Mouse (Mus musculus): ENCODE data around the gene Ctdsp1.

The Ctdsp1 gene

GRCm38 (mm10) chr1:74376396-74376795 is 14.9 kb upstream of the Ctdsp1 start:
- no peak for DNase-seq (ENCODE audit: extremely low spot score)

- DNase-seq (ENCODE audit: extremely low spot score), result no peak
These were observed 12.2 kb upstream of the Ctdsp1 start for GRCm38 (mm10) chr1:74379058-74379504.

- no peak for DNase-seq (ENCODE audit: extremely low spot score)
These were observed 10.8 kb upstream of the Ctdsp1 start for GRCm38 (mm10) chr1:74380484-74380883.

- no peak for DNase-seq (ENCODE audit: extremely low spot score)
These were observed 9.7 kb upstream of the Ctdsp1 start for GRCm38 (mm10) chr1:74381588-74382021.

- no peak for DNase-seq (ENCODE audit: extremely low spot score)
These were observed 7.9 kb upstream of the Ctdsp1 start for GRCm38 (mm10) chr1:74383385-74383784.

- no peak for DNase-seq (ENCODE audit: extremely low spot score)
These were observed 6.8 kb upstream of the Ctdsp1 start for GRCm38 (mm10) chr1:74384525-74384924.

GRCm38 (mm10) chr1:74385064-74385463 is 6.2 kb upstream of the Ctdsp1 start:
- no peak for DNase-seq (ENCODE audit: extremely low spot score)

- no peak for DNase-seq (ENCODE audit: extremely low spot score)
These were observed 5.8 kb upstream of the Ctdsp1 start for GRCm38 (mm10) chr1:74385531-74385930.

- DNase-seq (ENCODE audit: extremely low spot score), result no peak
These were observed 5.0 kb upstream of the Ctdsp1 start for GRCm38 (mm10) chr1:74386363-74386713.

- peak; percentile 97 for DNase-seq (ENCODE audit: extremely low spot score)
These were observed 4.5 kb upstream of the Ctdsp1 start for GRCm38 (mm10) chr1:74386714-74387385.

GRCm38 (mm10) chr1:74387386-74387988 is 3.8 kb upstream of the Ctdsp1 start:
- no peak for DNase-seq (ENCODE audit: extremely low spot score)

- DNase-seq (ENCODE audit: extremely low spot score), result no peak
These were observed 2.9 kb upstream of the Ctdsp1 start for GRCm38 (mm10) chr1:74388398-74388920.

- peak; percentile 38 for DNase-seq (ENCODE audit: extremely low spot score)
These were observed 1.4 kb upstream of the Ctdsp1 start for GRCm38 (mm10) chr1:74389831-74390286.

GRCm38 (mm10) chr1:74390287-74390906 is 912 bp upstream of the Ctdsp1 start:
- DNase-seq (ENCODE audit: extremely low spot score), result peak; percentile 68

- DNase-seq (ENCODE audit: extremely low spot score), result peak; percentile 74
These were observed 634 bp downstream of the Ctdsp1 start for GRCm38 (mm10) chr1:74391844-74392441.

GRCm38 (mm10) chr1:74392446-74392994 is 1.2 kb downstream of the Ctdsp1 start:
- peak; percentile 53 for DNase-seq (ENCODE audit: extremely low spot score)

GRCm38 (mm10) chr1:74393010-74393409 is 1.7 kb downstream of the Ctdsp1 start:
- no peak for DNase-seq (ENCODE audit: extremely low spot score)

- no peak for DNase-seq (ENCODE audit: extremely low spot score)
These were observed 2.4 kb downstream of the Ctdsp1 start for GRCm38 (mm10) chr1:74393697-74394096.

GRCm38 (mm10) chr1:74394311-74394710 is 3.0 kb downstream of the Ctdsp1 start:
- no peak for DNase-seq (ENCODE audit: extremely low spot score)

GRCm38 (mm10) chr1:74394858-74395257 is 3.5 kb downstream of the Ctdsp1 start:
- no peak for DNase-seq (ENCODE audit: extremely low spot score)

GRCm38 (mm10) chr1:74395290-74395689 is 4.0 kb downstream of the Ctdsp1 start:
- no peak for DNase-seq (ENCODE audit: extremely low spot score)

All from embryo, embryonic 9.5 days (tissue).